Mouse (Mus musculus): Measurements from ENCODE around the gene Zfp653. TPM values are rescaled to one million over a fixed set of nuclear protein-coding genes. Genes with fewer than 3 reads are reported as not detected.

Zfp653 gene
- polyA plus RNA-seq, 1 experiment = 39.5 TPM

DNA sequence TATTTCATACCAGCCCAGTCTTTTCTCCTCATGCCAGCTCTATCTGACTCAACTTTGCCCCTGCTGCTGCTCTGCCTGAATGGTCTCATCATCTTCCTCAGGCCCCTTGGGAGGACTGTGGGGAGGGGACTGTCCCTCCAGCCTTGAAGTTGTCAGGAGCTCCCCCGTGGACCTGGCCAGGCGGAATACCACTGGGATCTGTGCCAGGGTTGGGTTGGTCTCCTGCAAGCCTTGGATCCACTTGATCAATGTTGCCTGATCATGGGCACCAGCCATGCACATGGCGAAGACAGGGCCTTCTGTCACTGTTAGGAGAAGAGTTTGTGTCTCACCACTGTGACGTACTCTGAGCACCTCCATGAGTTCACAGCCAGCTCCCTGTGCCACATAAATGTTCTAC, 1.1 kb upstream of the Zfp653 start:
- no peak for DNase-seq (ENCODE audit: extremely low spot score in 1 of 2, low spot score in 1 of 2)

DNA sequence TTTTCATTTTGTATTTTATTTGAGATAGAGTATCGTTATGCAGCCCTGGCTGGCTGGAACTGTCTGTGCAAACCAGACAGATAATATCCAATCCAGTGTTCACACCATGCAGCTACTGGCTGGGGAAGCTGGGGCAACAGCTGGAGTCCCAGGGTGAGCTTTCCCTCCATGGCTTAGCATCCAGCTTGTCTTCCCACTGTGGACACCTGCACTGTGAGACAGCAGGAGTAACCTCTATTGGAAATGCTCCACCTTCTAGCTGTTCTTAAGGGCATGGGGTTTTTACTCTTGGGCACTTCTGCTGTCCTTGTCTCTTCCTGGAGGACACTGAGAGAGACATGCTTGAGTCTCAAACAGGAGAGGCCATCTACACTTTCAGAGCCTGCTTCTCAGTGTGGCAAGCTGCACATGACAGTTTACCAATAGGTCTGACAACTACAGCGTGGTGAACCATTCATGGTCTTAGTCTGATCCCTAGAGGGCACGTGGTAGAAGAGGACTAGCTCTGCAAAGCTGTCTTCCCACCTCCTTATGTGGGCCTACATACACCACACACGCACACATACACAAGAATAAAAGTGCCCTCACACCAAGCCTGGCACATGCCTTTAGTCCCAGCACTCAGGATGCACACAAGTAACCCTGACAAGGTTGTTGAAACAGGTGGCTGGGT, 1.2 kb downstream of the Zfp653 start:
- no peak for DNase-seq (ENCODE audit: extremely low spot score in 1 of 2, low spot score in 1 of 2)

DNA sequence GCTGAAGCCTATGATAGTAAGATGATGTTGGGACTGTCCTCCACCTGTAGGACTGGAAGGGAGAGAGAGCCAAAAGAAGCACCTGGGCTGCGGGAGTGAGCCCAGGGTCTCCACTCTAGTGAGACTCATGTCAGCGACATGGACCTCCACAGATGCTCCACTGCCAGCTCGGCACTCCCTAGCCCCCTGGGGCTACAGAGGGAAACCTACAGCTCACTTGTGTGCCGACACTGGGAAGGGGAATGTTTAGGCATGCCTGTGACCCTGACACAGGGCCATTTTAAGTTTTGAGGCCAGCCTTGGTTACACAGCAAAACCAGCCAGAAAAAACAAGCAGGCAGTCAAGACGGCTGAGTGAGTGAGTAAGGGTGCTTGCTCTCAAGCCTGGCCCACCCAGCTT, 4.0 kb downstream of the Zfp653 start:
- no peak for DNase-seq (ENCODE audit: extremely low spot score in 1 of 2, low spot score in 1 of 2)

DNA sequence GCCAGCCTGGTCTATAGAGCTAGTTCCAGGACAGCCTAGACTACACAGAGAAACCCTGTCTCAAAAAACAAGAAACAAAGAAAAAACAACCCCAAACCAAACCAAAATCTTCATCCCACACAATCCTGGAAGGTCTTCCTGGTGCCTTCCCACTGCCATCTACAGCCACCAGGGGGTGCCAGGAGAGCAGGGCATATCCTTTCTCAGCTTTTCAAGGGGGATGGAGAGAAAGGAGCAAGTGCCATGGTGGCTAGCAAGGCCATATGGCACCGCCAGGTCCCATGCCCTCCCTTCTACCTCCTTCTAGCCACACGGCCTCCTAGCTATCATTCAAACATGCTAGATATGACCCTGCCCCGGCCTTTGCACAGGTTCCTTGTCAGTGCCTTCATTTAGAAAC, 4.7 kb downstream of the Zfp653 start:
- DNase-seq (ENCODE audit: extremely low spot score in 1 of 2, low spot score in 1 of 2) = peak in 1 of 2 experiments; percentile 74

DNA sequence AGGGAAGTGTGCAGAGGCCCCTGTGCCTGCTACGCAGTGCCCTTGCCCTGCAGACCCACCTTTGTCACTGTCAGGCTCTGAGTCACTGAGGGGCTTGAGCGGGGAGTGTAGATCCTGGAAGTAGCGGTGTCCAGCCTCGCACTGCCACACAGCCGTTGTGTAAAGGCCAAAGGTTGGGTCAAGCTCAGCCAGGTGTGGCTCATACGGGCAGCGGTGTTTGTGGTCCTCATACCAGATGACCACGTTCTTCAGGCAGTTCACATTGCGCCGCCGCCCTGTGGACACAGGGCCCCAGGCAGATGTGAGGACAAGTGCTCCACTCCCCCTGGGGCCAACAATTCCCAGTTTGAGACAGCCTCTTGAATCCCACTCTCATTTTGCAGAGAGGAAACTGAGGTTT, 5.5 kb downstream of the Zfp653 start:
- DNase-seq (ENCODE audit: extremely low spot score in 1 of 2, low spot score in 1 of 2) = no peak

DNA sequence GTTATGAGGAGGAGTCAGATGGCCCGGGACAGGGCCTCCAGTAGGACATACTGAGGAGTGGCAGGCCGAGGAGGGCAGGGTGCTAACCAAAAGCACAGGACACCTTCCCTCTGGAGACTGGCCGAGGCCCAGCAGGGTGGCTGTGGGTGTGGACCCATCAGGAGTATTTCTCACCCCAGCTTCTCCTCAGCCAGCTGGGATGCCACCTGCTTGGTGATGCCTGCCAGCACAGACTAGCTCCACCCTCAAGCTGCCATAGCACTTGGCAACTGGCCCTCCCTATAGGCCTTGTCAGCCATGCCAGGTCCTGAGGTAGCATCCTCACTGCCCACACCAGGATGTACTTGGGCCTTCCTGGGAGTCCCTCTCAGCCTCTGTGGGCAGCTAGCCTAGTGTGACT, 6.8 kb downstream of the Zfp653 start:
- peak in 1 of 2 experiments; percentile 54 for DNase-seq (ENCODE audit: extremely low spot score in 1 of 2, low spot score in 1 of 2)

DNA sequence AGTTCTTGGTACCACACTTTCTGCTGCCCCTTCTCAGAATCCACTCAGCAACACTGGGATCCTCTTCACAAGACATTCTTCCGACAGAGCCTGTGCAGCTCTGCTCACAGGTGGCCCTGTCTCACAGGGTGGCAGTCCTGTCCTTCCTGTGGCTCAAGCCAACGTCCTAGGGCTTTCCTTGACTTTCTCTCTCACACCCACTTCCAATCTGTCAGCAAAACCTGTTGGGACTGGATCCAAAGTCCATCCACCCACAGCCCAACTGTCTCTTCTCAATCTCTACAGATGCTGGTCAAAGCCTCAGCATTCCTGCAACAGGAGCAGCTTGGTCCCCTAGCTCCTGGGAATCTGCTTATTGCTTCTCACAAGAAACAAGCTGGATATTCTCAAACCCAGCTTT, 9.8 kb downstream of the Zfp653 start:
- DNase-seq (ENCODE audit: extremely low spot score in 1 of 2, low spot score in 1 of 2) = peak; percentile 74 to 84

DNA sequence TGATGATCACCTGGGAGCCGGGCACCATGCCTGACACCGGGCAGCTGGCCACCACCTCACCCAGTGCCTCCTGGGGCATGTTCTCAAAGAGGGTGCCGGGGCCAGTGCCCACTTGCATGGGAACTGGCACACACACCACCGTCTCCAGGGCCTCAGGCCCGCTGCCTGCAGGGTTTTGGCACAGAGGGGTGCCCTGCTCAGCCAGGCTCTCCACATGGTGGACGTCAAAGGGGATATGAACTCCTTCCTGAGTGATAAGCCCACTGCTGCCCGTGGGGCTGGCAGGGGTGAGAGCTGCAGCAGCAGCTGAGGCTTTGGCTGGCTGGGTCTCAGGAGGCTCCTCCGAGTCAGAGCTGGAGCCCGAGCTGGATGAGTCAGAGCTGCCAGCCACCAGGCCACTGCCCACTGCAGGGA, 13.2 kb downstream of the Zfp653 start:
- no peak for DNase-seq (ENCODE audit: extremely low spot score in 1 of 2, low spot score in 1 of 2)

DNA sequence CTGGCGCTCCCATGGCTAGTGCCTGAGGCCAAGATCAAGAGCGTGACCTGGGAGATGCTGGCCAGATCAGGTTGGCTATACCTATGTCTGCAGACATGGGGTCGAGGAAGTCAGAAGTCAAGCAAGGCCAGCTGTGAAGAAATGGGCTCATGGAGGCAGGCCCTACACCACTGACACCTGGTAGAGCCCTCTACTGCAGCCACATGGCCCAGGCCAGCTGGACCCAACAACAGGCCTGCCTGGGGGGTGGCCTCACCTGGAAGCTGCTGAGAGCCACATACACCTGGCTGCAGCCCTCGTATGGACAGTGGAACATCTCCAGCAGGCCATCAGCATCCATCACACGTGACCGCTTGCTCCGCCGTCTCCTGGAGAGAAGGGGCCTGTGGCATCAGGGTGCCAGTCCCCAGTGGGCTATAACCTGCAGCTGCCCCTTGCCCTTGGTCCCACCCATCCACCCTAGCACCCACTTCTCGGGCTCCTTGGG, 14.1 kb downstream of the Zfp653 start:
- no peak for DNase-seq (ENCODE audit: extremely low spot score in 1 of 2, low spot score in 1 of 2)

DNA sequence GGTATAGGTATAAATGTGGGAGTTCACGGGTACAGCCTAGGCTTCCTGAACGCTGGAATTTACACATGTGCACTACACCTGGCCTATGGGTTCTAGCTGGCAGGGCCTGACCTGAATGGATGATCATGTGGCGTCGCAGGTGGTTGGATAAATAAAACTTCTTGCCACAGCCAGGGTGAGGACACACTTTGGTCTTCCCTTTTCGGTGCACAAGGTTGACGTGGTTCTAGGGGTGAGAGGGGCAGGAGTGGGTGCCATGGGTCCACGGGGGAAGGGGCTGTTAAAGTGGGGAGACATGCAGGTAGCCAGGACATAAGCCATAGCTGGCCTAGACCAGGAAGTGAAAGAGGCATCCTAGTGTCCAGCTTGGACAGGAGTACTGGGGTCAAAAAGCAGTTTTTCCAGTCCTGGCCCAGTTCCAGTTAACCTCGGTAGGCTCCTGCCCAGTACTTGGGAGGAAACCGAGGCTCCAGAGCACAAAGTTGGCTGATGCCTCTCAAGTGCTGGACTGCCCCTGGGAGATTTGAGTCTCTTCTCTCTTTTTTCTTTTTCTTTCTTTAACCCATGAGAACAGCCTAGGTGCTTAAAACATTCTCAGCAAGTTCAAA, 14.8 kb downstream of the Zfp653 start:
- DNase-seq (ENCODE audit: extremely low spot score in 1 of 2, low spot score in 1 of 2) = no peak

DNA sequence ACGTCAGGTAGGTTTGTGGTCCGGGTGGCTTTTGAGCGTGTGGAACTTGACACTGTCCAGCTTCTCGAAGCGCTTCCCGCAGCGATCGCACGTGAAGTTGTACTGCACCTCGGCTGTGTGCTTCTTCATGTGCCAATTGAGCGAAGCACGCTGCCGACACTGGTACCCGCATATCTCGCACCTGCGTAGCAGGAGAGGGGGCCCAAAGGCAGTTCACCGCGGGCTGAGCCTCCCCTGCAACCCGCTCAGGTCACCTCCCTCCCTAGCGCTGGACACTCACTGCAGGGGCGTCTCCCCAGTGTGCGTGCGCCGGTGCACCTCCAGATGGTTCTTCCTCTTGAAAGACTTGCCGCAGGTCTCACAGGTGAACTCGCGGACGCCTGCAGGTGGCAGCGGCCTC, 15.5 kb downstream of the Zfp653 start:
- DNase-seq (ENCODE audit: extremely low spot score in 1 of 2, low spot score in 1 of 2) = no peak

DNA sequence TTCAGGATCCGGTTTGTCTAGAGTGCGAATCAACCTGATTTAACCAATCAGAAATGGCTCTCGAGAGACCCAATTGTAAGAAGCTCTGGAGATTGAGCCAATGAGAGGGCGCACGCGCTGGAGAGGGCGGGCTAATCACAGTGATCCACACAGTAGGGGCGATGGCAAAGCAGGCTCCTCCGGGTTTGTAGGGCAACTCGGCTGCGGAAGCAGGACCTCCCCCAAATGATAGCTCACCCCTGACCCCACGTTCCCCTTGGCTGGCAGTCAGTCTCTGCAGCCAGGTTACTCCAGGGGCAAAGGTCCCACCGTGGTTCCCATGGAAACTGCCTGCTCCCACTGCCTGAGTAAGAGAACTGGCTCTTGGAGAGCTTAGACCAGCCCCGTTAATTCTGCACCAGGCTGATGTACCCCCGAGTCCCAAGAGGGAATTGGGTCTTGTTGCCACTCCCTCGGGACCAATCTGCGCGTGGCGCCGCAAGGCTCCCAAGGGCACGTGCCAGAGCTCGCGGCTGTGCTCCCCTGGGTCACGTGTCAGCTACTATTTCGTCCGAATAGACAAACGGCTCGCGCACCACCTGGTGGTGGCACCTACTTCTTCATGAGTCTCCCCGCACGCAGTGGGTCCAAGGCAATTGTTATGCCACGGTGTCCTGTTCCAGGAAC, 16.6 kb downstream of the Zfp653 start:
- peak; percentile 79 to 85 for DNase-seq (ENCODE audit: extremely low spot score in 1 of 2, low spot score in 1 of 2)

DNA sequence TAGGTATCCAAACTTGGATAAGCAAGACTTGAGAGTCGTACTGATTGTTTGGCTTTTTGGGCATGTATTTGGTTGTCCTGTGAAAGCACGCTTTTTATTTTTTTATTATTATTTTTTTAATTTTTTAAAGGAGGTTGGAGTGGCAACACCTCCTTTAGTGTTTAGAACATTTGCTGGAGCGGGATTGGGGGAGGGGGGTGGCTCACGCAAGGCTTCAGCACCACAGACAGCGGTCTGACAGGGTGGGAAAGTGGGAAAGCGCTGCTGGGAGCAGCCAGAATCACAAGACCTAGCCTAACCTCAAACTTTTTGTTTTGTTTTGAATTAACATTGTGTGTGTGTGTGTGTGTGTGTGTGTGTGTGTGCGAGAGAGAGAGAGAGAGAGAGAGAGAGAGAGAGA, 17.5 kb downstream of the Zfp653 start:
- no peak for DNase-seq (ENCODE audit: extremely low spot score in 1 of 2, low spot score in 1 of 2)

DNA sequence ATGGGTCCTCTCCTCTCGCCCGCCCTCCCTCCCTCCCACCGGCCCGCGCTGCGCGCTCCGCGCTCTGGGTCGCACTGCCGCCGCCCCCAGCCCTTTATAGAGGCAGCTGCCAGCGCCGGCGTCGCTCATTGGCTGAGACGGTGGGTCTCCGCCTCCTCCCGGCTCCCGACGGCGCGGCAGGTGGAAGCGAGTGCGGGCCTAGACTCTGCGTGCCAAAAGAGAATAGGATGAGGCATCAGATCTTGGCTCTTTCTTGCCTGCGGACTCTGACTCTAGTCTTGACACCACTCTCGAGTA, 19.3 kb downstream of the Zfp653 start, which contains the start of gene Elavl3:
Elavl3 (minus strand) TSS at position 66 of the 297 bp plus-strand sequence.
- DNase-seq (ENCODE audit: extremely low spot score in 1 of 2, low spot score in 1 of 2) = peak in 1 of 2 experiments; percentile 88

DNA sequence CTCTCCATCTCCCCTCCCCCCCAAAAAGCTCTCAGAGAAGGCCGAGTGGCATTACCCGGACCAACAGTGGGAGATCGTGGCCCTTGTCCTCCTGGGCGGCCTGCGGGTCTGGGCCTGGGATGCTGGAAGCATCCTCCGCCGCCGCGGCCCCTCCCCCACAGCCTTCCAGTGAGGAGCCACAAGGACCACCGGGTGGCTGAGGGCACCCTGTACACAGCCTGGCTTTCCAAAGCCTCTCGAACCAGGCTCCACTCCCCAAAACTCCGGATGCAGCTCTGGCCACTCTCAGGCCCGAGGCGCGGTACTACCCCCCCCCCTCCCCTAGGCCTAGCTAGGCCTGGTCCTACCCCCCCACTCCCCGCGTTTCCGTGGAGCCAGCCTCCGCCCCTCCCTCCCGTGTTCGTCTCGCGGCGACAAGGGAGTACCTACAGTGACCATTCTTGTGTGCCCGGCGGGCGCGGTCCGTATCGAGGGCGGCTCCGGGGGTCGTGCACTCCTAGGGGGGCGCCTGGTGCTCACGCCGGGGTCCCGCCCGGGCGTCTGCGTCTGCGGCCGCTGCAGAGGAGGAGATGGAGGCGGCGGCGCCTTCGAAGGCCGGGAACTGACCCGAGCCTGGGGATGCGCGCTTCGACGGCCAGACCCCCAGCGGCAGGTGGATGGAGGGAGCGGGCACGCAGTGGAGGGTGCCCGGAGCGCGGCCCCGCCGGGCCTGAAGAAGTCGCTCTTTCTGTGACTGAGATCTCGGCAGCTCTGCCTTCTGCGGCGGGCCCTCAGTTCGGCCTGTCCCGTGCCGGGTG, 19.8 kb downstream of the Zfp653 start:
- DNase-seq (ENCODE audit: extremely low spot score in 1 of 2, low spot score in 1 of 2) = no peak

DNA sequence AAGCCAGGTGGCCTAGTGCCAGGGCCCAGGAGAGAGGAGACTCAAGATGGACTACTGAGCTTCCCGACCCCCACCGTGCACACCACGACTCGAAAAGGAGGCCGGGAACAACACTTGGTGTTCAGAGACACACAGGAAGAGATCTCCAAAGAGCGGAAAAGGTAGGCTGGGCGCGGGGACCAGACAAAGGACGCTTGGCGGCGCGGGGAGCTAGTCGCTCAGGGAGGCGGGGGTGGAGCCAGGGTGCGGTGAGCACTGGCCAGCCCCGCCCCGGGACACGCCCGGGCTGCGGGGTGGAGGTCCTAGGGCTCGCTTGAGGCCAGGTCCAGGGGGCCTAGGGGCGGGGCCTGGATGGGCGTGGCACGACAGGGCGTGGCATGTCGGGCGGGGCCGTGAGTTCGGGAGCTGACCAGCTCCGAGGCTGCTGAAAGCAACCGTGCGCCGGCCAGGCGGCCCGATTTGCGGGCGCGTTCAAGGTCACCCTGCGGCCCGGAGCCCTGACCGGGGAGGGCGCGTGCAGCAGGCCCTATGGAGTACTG, 20.8 kb downstream of the Zfp653 start:
- peak in 1 of 2 experiments; percentile 71 for DNase-seq (ENCODE audit: extremely low spot score in 1 of 2, low spot score in 1 of 2)

DNA sequence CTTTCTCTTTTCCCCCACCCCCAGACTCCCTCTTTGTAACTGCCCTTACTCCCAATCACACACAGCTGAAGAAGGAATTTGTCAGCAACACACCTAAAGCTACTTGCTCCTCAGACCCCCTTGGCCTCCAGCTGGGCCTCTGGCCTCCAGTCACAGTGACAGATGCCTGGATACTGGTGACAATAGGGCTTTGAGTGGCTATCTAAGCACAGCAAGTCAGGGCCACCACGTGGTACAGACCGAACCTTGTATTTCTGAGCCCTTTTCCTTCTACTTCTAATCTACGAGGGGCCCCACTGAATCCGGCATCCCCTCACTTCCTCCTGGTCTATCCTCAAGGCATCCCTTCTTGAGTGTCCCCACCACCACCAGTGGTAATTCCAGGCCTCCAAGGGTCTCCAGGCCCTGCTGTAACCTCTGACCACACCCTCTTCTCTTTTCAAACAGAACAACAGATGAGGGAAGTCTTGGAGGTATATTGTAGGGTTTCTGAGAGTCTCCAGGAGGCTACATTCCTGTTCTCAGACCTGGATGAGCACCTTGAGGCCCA, 21.4 kb downstream of the Zfp653 start:
- no peak for DNase-seq (ENCODE audit: extremely low spot score in 1 of 2, low spot score in 1 of 2)

DNA sequence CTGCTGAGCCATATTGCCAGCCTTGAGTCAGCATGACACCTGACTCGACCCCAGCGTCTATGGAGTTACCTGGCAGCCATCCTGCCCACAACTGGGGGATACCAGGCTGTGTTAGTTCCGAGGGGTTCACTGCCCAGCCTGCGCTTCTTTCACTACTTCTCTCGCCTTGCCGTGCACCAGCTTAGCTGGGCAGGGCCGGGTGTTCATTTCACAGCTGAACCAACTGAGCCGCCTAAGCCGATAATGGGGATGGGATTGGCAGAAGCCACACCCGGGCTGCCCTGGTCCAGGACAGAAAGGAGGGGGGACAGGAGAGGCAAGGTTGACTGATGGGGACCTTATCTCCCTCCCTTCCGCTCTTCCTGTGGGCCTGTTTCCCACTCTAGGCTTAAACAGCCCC, 21.9 kb downstream of the Zfp653 start:
- DNase-seq (ENCODE audit: extremely low spot score in 1 of 2, low spot score in 1 of 2) = no peak

DNA sequence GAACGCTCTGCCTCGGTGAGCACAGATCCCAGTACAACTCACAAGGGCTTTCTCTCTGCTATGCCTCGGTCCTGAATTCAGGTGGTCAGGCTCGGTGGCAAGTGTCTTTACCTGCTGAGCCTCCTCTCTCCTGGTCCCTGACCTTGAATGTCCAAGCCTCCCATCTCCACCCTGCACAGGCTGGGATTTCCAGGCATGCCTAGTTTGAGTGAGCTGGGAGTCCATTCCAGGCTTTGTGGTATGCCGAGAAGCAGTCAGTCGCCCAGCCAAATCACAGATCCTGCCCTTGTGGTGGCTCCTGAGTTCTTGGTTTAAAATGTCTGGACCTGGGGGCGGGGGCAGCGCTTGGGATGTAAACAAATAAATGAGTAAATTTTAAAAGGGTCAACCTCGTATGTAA, 23.8 kb downstream of the Zfp653 start:
- no peak for DNase-seq (ENCODE audit: extremely low spot score in 1 of 2, low spot score in 1 of 2)

DNA sequence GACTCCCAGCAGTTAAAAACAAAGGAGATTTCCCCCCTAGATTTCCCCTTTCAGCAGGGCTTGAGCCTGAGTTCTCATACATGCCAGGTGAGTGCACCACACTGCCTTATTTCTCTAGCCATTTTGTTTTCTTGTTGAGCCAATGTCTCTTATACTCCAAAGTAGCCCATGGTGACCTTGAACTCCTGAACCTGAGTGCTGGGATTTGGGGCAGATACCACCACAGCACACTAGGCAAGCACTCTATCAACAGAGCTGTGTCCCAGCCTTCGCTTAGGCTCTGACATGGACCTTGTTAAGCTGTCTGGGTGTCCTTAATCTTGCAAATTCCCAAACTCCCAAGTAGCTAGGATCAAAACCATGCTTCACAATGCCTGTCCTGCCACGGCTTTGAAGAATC, 29.3 kb downstream of the Zfp653 start:
- no peak for DNase-seq (ENCODE audit: extremely low spot score in 1 of 2, low spot score in 1 of 2)

DNA sequence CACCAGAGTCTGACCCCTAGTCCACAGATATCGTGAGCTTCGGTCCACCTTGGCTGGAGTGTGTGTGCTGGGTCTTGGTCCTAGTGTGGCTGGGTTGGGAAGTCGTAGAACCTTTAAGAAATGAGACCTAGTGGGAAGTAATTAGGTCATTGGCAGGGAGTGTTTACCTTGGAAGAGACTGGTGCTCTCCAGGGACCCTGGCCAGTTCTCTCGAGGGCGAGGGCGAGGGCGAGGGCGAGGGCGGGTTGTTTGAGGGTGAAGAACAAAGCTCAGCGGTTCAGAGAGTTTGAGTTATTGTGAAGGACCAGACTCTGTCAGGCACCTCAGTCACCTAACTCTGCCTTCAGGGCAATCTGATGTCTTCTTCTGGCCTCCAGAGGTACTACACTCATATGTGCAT, 33.4 kb downstream of the Zfp653 start:
- no peak for DNase-seq (ENCODE audit: extremely low spot score in 1 of 2, low spot score in 1 of 2)

Measured in frontal cortex, adult 2 months (tissue).